Mouse (Mus musculus) ES-Bruce4 (cell line): Measurements from ENCODE around the gene Shank1. TPM values are rescaled to one million over a fixed set of nuclear protein-coding genes. Genes with fewer than 3 reads are reported as not detected.

ENCODE experiments used
- H3K27ac ChIP-seq: 2 replicates; pipeline ENCODE4 v1.5.1; 2012; ENCODE audit warnings: low read length, inconsistent platforms; ENCODE audit not compliant: insufficient read depth
- H3K27me3 ChIP-seq: 2 replicates; pipeline ENCODE4 v1.6.1; 2012; ENCODE audit warnings: mild to moderate bottlenecking, low read length, inconsistent platforms; ENCODE audit not compliant: control insufficient read depth, poor library complexity, insufficient read depth, severe bottlenecking
- H3K36me3 ChIP-seq: 2 replicates; pipeline ENCODE4 v1.6.1; 2012; ENCODE audit warnings: inconsistent platforms, mild to moderate bottlenecking, low read length, moderate library complexity; ENCODE audit not compliant: control insufficient read depth, poor library complexity, insufficient read depth, severe bottlenecking
- H3K4me1 ChIP-seq: one replicate; pipeline ENCODE4 v1.8.1; 2011; ENCODE audit warnings: low read length; ENCODE audit not compliant: control insufficient read depth, insufficient read depth
- H3K4me3 ChIP-seq: 2 replicates; pipeline ENCODE4 v1.5.1; 2011; ENCODE audit warnings: low read depth, mild to moderate bottlenecking, low read length
- H3K9ac ChIP-seq: 2 replicates; pipeline ENCODE4 v1.6.1; 2012; ENCODE audit warnings: low read depth, mild to moderate bottlenecking, inconsistent platforms; ENCODE audit not compliant: poor library complexity, severe bottlenecking
- H3K9me3 ChIP-seq: replicated peaks from 2 replicates; pipeline ENCODE4 v1.6.1; 2012; ENCODE audit warnings: mild to moderate bottlenecking, low read length, inconsistent platforms; ENCODE audit not compliant: control insufficient read depth, poor library complexity, insufficient read depth, severe bottlenecking
- CTCF ChIP-seq: IDR thresholded peaks from one replicate; pipeline ENCODE4 v1.8.1; 2011; ENCODE audit warnings: low read depth, low read length
- EP300 ChIP-seq: IDR thresholded peaks from 2 replicates; pipeline ENCODE4 v1.6.1; 2011; ENCODE audit warnings: low read depth, low read length; ENCODE audit not compliant: insufficient read depth
- POLR2A ChIP-seq: IDR thresholded peaks from one replicate; pipeline ENCODE4 v1.8.1; 2011; ENCODE audit warnings: low read length; ENCODE audit not compliant: insufficient read depth
- polyA plus RNA-seq: library from polyadenylated mRNA; stranded (reverse); fragments of >200 nt; gene quantifications from 2 replicates; pipeline ENCODE4 v1.2.4, GENCODE M21; 2011; ENCODE audit warnings: low read depth; ENCODE audit not compliant: missing spikeins, insufficient read depth, insufficient read length

Gene Shank1
- polyA plus RNA-seq, 1 experiment = 2.5 TPM

DNA sequence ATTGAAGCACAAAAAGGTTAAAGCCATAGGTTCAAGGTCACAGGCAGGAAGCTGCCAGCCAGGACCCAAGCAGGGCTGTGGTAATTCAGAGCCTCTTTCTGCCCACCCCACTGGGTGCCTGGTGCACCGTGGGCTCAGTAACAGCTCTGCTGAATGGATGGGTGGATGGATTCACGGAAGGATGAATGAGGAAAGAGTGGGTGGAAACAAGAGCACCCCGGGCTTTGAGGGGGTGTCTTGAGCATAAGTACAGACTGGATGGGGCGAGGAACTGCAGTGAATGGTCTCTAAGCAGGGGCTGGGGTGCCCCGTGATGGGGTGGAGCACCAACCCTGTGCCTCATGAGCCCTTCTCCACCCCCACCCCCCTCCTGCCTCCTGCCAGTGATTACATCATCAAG, 31.7 kb downstream of the Shank1 start:
- TF ChIP-seq EP300 = no peak
- TF ChIP-seq POLR2A = no peak
- no peak for TF ChIP-seq CTCF

DNA sequence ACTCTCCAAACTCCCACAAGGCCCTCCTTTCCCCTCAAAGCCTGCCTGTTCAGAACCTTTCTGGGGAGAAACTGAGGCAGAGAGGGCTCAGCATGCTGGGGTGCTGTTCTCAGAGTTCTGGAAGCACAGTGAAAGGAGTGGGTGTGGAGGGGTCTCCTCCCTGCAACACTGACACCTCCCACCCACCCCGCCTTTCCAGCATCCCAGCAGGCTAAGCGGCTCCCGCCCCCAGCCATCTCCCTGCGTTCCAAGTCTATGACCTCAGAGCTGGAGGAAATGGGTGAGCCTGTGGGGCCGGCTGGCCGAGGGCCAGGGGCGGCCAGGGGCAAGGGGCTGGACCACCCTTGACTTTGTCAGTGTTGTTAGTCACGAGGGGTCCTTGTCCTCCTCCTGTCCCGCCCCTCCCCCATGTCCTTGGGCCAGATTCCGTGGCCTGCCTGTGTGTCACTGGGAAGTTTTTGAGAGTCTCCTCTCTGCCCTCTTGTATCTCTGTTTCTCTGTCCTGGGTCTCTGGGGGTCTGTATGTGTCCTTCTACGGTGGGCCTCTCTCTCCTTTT, 33.5 kb downstream of the Shank1 start:
- Histone ChIP-seq H3K9ac (peak overlapping the region; percentile 9; the same call in 1 of the 2 replicates), H3K36me3 (no peaks in the 10 kb centered on the region), H3K27ac (no peak overlapping the region), H3K27me3 (no peaks in the 10 kb centered on the region), H3K4me1 (no peaks in the 10 kb centered on the region), H3K4me3 (peak overlapping the region; percentile 5), H3K9me3 (no peaks in the 10 kb centered on the region)
- TF ChIP-seq CTCF = no peak
- TF ChIP-seq EP300 = 0 out of 2 replicates have a peak, but pooled peaks have one; percentile 26
- no peak for TF ChIP-seq POLR2A

More for the DNA sequence above, 31.7 kb downstream of the Shank1 start:
- Histone ChIP-seq H3K9ac (no peak overlapping the region), H3K27ac (no peak overlapping the region), H3K9me3 (no peaks in the 10 kb centered on the region), H3K36me3 (no peaks in the 10 kb centered on the region), H3K4me1 (no peaks in the 10 kb centered on the region), H3K4me3 (no peak overlapping the region), H3K27me3 (no peaks in the 10 kb centered on the region)

DNA sequence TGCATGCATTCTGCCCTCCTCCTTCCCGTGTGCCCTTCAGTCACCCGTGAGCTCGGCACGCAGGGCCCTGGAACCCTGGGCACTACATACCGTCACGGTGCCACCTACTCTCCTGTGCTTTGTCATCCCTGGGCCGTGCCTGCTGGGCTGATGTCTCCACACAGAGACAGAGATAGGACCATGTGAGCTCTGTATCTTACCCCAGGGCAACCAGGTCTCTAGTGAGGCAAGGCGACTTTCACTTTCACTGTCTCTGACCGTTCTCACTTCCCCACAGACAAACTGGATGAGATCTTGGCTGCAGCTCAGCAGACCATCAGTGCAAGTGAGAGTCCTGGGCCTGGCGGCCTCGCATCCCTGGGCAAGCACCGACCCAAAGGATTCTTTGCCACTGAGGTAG, 34.6 kb downstream of the Shank1 start:
- Histone ChIP-seq H3K36me3 (no peaks in the 10 kb centered on the region), H3K9ac (no peak overlapping the region), H3K9me3 (no peaks in the 10 kb centered on the region), H3K4me1 (no peaks in the 10 kb centered on the region), H3K27me3 (no peaks in the 10 kb centered on the region), H3K27ac (no peak overlapping the region), H3K4me3 (no peak overlapping the region)
- TF ChIP-seq CTCF (no peak), POLR2A (no peak), EP300 (no peak)

DNA sequence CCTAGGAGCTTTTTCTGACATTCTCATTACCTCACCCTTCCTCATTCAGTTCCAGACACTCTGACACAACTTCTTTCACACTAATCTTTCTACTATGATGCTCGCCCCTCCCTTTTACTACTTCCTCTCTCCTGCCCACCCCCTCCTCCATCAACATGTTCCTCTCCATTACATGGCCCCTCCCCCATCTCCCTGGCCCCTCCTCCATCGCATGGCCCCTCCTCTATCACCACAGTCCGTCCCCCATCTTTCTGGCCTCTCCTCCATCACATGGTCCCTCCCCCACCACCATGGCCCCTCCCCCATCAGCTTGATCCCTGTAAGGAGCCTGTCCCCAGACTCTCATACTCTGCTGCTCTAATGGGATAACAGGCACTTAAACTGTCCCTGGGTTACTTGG, 39.0 kb downstream of the Shank1 start:
- H3K9ac ChIP-seq = no peak overlapping the region
- H3K4me1 ChIP-seq = no peaks in the 10 kb centered on the region
- H3K27me3 ChIP-seq = peaks cover 12% of the 10 kb centered on the region

DNA sequence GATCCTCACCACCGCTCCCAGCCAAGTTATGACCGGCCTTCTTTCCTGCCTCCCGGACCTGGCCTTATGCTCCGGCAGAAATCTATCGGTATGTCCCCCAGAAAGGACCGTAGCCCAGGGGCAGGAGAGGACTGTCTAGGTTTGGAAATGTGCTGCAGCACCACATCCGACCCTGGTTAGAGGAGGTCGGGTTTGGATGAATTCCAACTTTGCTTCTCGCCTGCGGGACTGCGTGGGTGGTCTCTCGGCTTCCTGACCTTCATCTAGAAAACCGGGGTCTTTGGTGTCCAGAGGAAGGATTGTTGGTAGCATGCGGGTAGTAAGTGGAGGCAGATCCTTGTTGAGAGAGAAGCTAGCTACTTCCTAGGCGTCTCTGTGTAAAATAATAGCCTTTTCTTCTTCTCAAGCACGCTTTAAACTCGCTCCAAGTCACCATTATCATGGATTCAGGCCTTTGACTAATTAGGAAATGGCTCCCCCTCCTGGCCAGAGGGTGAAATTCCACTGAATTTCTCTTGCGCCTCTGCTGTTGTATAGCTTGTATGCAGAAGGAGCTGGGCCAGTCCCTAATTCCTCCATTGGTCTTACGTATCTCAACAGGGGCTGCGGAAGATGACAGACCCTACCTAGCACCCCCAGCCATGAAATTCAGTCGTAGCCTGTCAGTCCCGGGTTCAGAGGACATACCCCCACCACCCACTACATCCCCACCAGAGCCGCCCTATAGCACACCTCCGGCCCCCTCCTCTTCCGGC, 41.1 kb downstream of the Shank1 start:
- peak overlapping the region; percentile 45 for H3K4me3 ChIP-seq

More for the DNA sequence above, 39.0 kb downstream of the Shank1 start:
- no peak overlapping the region for H3K27ac ChIP-seq
- TF ChIP-seq EP300 = no peak
- TF ChIP-seq CTCF = no peak
- TF ChIP-seq POLR2A = no peak
- H3K9me3 ChIP-seq = no peaks in the 10 kb centered on the region
- H3K4me3 ChIP-seq = no peak overlapping the region
- no peaks in the 10 kb centered on the region for H3K36me3 ChIP-seq

More for the DNA sequence above, 41.1 kb downstream of the Shank1 start:
- Histone ChIP-seq H3K27ac (peak overlapping the region; percentile 22; the same call in 1 of the 2 replicates), H3K36me3 (no peaks in the 10 kb centered on the region), H3K9me3 (no peaks in the 10 kb centered on the region), H3K9ac (peak overlapping the region; percentile 54), H3K27me3 (peaks cover 12% of the 10 kb centered on the region), H3K4me1 (no peaks in the 10 kb centered on the region)
- TF ChIP-seq CTCF (peak; percentile 35), POLR2A (no peak), EP300 (no peak)
